Mouse (Mus musculus): ENCODE measurements around the gene Slc7a12. TPM values are rescaled to one million over a fixed set of nuclear protein-coding genes. Genes with fewer than 3 reads are reported as not detected.

Gene Slc7a12
- polyA plus RNA-seq (2015; fragmentation: Illumina TruSeq; extraction: RNeasy Lipid Tissue Mini Kit (QIAGEN cat#74804); ENCODE audit: insufficient read depth, low read depth, low replicate concordance), result not detected

GRCm38 (mm10) chr3:14480397-14480796 is at the start of gene Slc7a12:
Gene Slc7a12 (plus strand): TSS chr3:14480697.

Other genes with a start within 250 kb of the Slc7a12 start
- 69.6 TPM for gene 1810022K09Rik, start 130.6 kb downstream of the Slc7a12 start, polyA plus RNA-seq (2015; fragmentation: Illumina TruSeq; extraction: RNeasy Lipid Tissue Mini Kit (QIAGEN cat#74804); ENCODE audit: insufficient read depth, low read depth, low replicate concordance)
- 1.6 TPM for gene Car13, start 161.0 kb downstream of the Slc7a12 start, polyA plus RNA-seq (2015; fragmentation: Illumina TruSeq; extraction: RNeasy Lipid Tissue Mini Kit (QIAGEN cat#74804); ENCODE audit: insufficient read depth, low read depth, low replicate concordance)